Mouse (Mus musculus): ENCODE results near the gene Cys1.
A peak's percentile ranks its signal among the peaks of the same experiment; 100 is the strongest.
"Not testable (repeated sequence)": the region's sequence is repeated elsewhere in the genome, so short reads cannot be mapped to it uniquely, and the experiment has no call there.

The Cys1 gene

DNA sequence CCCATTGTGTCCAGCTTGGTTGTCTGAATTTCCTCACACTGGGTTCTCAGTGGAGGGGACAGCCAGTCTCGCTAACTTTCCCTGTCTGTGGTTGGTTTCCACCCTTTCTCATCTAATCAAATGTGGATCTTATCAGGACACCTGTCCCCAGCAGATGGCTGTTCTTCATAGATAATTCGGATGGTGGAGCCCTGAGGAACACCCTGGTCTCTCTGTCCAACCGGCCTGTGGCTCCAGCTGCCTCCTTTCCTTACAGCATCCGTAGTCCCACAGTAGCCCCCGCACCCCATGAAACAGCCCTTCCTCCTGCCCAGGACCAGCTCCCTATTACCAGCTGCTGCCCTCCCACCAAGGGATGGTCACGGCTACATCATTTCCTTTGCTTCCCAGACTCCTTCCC is 35.7 kb downstream of the Cys1 start:
- no peak for DNase-seq (ENCODE audit: low read depth)

- DNase-seq (ENCODE audit: low read depth), result no peak
Observed at GRCm38 (mm10) chr12:24644125-24644571, 37.5 kb downstream of the Cys1 start.

DNA sequence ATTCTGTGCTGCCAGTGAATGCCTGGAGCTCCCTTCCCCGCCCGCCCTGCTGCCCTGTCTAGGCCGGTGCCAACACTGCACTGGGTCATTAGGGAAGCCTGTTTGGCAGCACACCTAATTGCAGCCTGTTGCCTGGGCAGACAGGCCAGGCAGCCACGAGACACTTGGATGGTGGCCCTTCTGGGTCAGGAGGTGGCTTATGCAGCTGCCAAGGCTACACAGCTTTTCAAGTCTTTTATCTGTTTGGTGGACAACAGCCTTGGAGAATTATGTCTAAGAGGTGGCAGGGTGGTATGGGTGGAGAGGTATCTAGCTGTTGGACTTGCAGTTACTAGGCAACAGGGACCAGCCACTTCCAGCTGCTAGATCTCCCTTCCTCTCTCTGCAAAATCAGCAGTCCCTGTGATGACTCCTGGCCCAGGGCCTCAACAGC is 39.2 kb downstream of the Cys1 start:
- DNase-seq (ENCODE audit: low read depth), result no peak

- DNase-seq (ENCODE audit: low read depth), result not testable (repeated sequence)
Observed at GRCm38 (mm10) chr12:24638787-24639186, 42.8 kb downstream of the Cys1 start.

GRCm38 (mm10) chr12:24634648-24635047 is 47.0 kb downstream of the Cys1 start:
- no peak for DNase-seq (ENCODE audit: low read depth)

DNA sequence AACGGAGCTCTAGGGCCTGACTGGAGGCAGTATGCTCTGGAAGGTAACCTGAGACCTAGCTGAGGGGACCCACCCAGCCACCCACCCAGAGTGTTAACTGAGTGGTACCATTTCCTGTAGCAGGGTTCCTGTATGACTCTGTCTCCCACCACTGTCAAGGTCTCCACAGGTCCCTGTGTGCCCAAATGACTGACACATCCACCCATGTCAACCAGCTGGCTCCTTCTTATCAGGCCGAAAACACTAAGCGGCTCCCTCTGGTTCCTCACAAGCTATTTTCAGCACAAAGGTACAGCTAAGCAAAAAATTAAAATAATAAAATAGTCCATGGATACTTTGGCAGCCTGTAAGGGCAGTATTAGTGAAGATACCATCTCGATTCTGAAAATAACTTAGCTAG is 47.4 kb downstream of the Cys1 start:
- no peak for DNase-seq (ENCODE audit: low read depth)

- DNase-seq (ENCODE audit: low read depth), result no peak
Observed at GRCm38 (mm10) chr12:24633753-24634191, 47.8 kb downstream of the Cys1 start.

DNA sequence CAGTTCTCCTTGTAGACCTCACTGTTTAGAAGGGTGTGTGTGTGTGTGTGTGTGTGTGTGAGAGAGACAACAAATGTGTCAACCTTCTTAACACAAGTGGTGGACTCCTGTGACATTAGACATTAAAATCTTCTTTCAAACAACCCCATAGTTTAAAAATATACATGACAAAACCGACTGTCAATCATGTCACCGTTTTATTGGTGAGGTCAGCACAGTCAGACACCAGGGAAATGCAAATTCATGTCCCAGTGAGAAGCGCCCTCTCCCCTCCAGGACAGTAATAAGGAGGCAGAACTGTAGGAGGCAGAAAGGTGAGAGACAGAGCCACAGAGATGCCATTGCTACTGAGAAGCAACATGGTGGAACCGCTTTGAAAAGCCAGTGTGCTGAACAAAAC is 49.2 kb downstream of the Cys1 start:
- no peak for DNase-seq (ENCODE audit: low read depth)

DNA sequence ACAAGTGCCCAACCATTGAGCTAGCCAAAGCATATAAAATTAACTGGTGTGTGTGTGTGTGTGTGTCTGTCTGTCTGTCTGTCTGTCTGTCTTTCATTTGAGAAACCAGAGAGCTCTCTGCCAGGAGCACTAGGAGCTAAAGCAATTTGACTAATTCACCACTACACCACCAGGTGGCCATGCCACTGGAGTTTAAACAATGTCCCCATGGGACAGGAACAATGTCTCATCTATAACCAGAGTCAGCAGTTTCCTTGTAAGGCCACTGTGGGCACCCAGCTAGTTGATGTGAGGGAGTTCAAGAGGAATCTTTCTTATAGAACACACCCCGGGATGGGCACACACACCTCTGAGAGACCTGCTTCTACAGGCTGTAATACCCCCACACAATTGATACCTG is 51.4 kb downstream of the Cys1 start:
- DNase-seq (ENCODE audit: low read depth), result peak; percentile 2

DNA sequence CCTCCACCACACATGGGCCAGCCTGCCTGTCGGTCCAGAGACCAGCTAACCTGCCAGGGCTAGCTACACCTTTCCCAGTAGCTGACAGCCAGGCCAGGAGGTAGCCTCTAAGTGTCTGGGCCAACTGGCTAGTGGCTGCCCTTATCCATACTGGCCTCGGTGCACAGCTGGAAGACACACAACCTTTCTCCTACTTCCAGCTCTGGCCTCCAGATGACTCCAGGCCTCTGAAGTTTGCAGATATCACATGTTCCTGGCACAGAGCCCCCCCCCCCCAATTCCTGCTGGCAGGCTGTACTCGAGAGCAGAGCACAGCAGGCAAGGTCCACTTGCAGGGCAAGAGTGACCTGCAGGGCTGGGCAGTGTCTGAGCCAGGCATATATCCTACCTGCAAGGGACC is 54.4 kb downstream of the Cys1 start:
- DNase-seq (ENCODE audit: low read depth), result no peak

GRCm38 (mm10) chr12:24626401-24626800 is 55.2 kb downstream of the Cys1 start:
- no peak for DNase-seq (ENCODE audit: low read depth)

- no peak for DNase-seq (ENCODE audit: low read depth)
Observed at GRCm38 (mm10) chr12:24623486-24624251, 57.9 kb downstream of the Cys1 start.

GRCm38 (mm10) chr12:24619436-24619835 is 62.2 kb downstream of the Cys1 start:
- no peak for DNase-seq (ENCODE audit: low read depth)
